Mouse (Mus musculus): ENCODE measurements at regions not wholly inside any gene's neighbourhood (a gene's known extent, or its start where the extent isn't known, plus 50 kb on each side); places are given as distances from the start of the nearest gene placed in this dataset.

- H3K4me1 ChIP-seq (ENCODE audit: control insufficient read depth, insufficient read depth, low read length): no peaks in the 10 kb centered on the region
- H3K27ac ChIP-seq (ENCODE audit: low read depth, low read length): no peak overlapping the region
- H3K4me3 ChIP-seq (ENCODE audit: low read depth, low read length): no peak overlapping the region
- no peak overlapping the region for H3K9ac ChIP-seq (ENCODE audit: low read length)
- H3K9me3 ChIP-seq (replicated peaks; ENCODE audit: control insufficient read depth, low read length): no peaks in the 10 kb centered on the region
- no peak overlapping the region for H3K4me2 ChIP-seq (ENCODE audit: low read length)
- no peaks in the 10 kb centered on the region for H3K36me3 ChIP-seq (ENCODE audit: control insufficient read depth, insufficient read depth, low read length)
- DNase-seq (ENCODE audit: low spot score): no peak
- WGBS: 87% methylated on average over 4 of the region's 4 CpGs
- H3K27me3 ChIP-seq (replicated peaks; ENCODE audit: control insufficient read depth, insufficient read depth, low read length): no peaks in the 10 kb centered on the region
- no peak for ATAC-seq
Measured at GRCm38 (mm10) chr7:40812952-40813351, 85.2 kb upstream of the Vstm2b start.

GRCm38 (mm10) chr7:40825141-40825742, 72.9 kb upstream of the Vstm2b start:
- 60% methylated on average over 7 of the region's 7 CpGs for WGBS
- H3K27me3 ChIP-seq (replicated peaks; ENCODE audit: control insufficient read depth, insufficient read depth, low read length): no peaks in the 10 kb centered on the region
- H3K9ac ChIP-seq (ENCODE audit: low read length): no peak overlapping the region
- DNase-seq (ENCODE audit: low spot score): peak; percentile 89
- H3K4me1 ChIP-seq (ENCODE audit: control insufficient read depth, insufficient read depth, low read length): 0 out of 2 replicates have a peak, but pooled peaks cover 3% of the 10 kb centered on the region
- H3K4me3 ChIP-seq (ENCODE audit: low read depth, low read length): no peak overlapping the region
- H3K36me3 ChIP-seq (ENCODE audit: control insufficient read depth, insufficient read depth, low read length): no peaks in the 10 kb centered on the region
- H3K4me2 ChIP-seq (ENCODE audit: low read length): no peak overlapping the region
- ATAC-seq: peak; percentile 90
- peak overlapping the region; percentile 78 for H3K27ac ChIP-seq (ENCODE audit: low read depth, low read length)
- H3K9me3 ChIP-seq (replicated peaks; ENCODE audit: control insufficient read depth, low read length): no peaks in the 10 kb centered on the region

GRCm38 (mm10) chr7:40829526-40829925, 68.6 kb upstream of the Vstm2b start:
- Histone ChIP-seq H3K4me3 (ENCODE audit: low read depth, low read length) (no peak overlapping the region), H3K27ac (ENCODE audit: low read depth, low read length) (no peak overlapping the region), H3K27me3 (replicated peaks; ENCODE audit: control insufficient read depth, insufficient read depth, low read length) (no peaks in the 10 kb centered on the region), H3K9me3 (replicated peaks; ENCODE audit: control insufficient read depth, low read length) (no peaks in the 10 kb centered on the region), H3K9ac (ENCODE audit: low read length) (no peak overlapping the region), H3K4me1 (ENCODE audit: control insufficient read depth, insufficient read depth, low read length) (0 out of 2 replicates have a peak, but pooled peaks cover 3% of the 10 kb centered on the region), H3K36me3 (ENCODE audit: control insufficient read depth, insufficient read depth, low read length) (no peaks in the 10 kb centered on the region), H3K4me2 (ENCODE audit: low read length) (no peak overlapping the region)
- DNase-seq (ENCODE audit: low spot score) (no peak), ATAC-seq (no peak)
- WGBS: 86% methylated on average over 5 of the region's 5 CpGs

- WGBS: 82% methylated on average over 4 of the region's 4 CpGs
- Histone ChIP-seq H3K4me3 (ENCODE audit: low read depth, low read length) (no peak overlapping the region), H3K36me3 (ENCODE audit: control insufficient read depth, insufficient read depth, low read length) (no peaks in the 10 kb centered on the region), H3K9me3 (replicated peaks; ENCODE audit: control insufficient read depth, low read length) (no peaks in the 10 kb centered on the region), H3K27me3 (replicated peaks; ENCODE audit: control insufficient read depth, insufficient read depth, low read length) (no peaks in the 10 kb centered on the region), H3K9ac (ENCODE audit: low read length) (no peak overlapping the region), H3K4me1 (ENCODE audit: control insufficient read depth, insufficient read depth, low read length) (no peaks in the 10 kb centered on the region), H3K4me2 (ENCODE audit: low read length) (no peak overlapping the region), H3K27ac (ENCODE audit: low read depth, low read length) (no peak overlapping the region)
- no peak for DNase-seq (ENCODE audit: low spot score)
- no peak for ATAC-seq
Measured at GRCm38 (mm10) chr7:40831583-40831982, 66.5 kb upstream of the Vstm2b start.

GRCm38 (mm10) chr7:40842344-40842992, 55.7 kb upstream of the Vstm2b start:
- Histone ChIP-seq H3K27ac (ENCODE audit: low read depth, low read length) (no peak overlapping the region), H3K27me3 (replicated peaks; ENCODE audit: control insufficient read depth, insufficient read depth, low read length) (no peaks in the 10 kb centered on the region), H3K4me1 (ENCODE audit: control insufficient read depth, insufficient read depth, low read length) (0 out of 2 replicates have a peak, but pooled peaks cover 3% of the 10 kb centered on the region), H3K4me3 (ENCODE audit: low read depth, low read length) (no peak overlapping the region), H3K36me3 (ENCODE audit: control insufficient read depth, insufficient read depth, low read length) (no peaks in the 10 kb centered on the region), H3K9me3 (replicated peaks; ENCODE audit: control insufficient read depth, low read length) (no peaks in the 10 kb centered on the region; the same call in 1 of the 2 replicates), H3K9ac (ENCODE audit: low read length) (no peak overlapping the region), H3K4me2 (ENCODE audit: low read length) (no peak overlapping the region)
- peak; percentile 63 for DNase-seq (ENCODE audit: low spot score)
- 39% methylated on average over 8 of the region's 8 CpGs for WGBS
- ATAC-seq: peak; percentile 80

GRCm38 (mm10) chr7:40846512-40846911, 51.6 kb upstream of the Vstm2b start:
- DNase-seq (ENCODE audit: low spot score): no peak
- no peak overlapping the region for H3K9ac ChIP-seq (ENCODE audit: low read length)
- H3K4me3 ChIP-seq (ENCODE audit: low read depth, low read length): no peak overlapping the region
- H3K36me3 ChIP-seq (ENCODE audit: control insufficient read depth, insufficient read depth, low read length): no peaks in the 10 kb centered on the region
- WGBS: 79% methylated on average over 6 of the region's 6 CpGs
- no peak overlapping the region for H3K4me2 ChIP-seq (ENCODE audit: low read length)
- H3K9me3 ChIP-seq (replicated peaks; ENCODE audit: control insufficient read depth, low read length): no peaks in the 10 kb centered on the region
- H3K4me1 ChIP-seq (ENCODE audit: control insufficient read depth, insufficient read depth, low read length): 0 out of 2 replicates have a peak, but pooled peaks cover 3% of the 10 kb centered on the region
- ATAC-seq: no peak
- no peaks in the 10 kb centered on the region for H3K27me3 ChIP-seq (replicated peaks; ENCODE audit: control insufficient read depth, insufficient read depth, low read length)
- no peak overlapping the region for H3K27ac ChIP-seq (ENCODE audit: low read depth, low read length)

Measured in forebrain, embryonic 14.5 days (tissue).